Mouse (Mus musculus) lung, postnatal 14 days (tissue): ENCODE results near the gene Tor1b.
"Not testable (repeated sequence)": the region's sequence is repeated elsewhere in the genome, so short reads cannot be mapped to it uniquely, and the experiment has no call there.

Experiments used
- DNase-seq: peaks from one replicate; pipeline ENCODE4 v3.0.0; 2021

The Tor1b gene

GRCm38 (mm10) chr2:30933032-30933431 lies 19.7 kb upstream of the Tor1b start:
- no peak for DNase-seq

GRCm38 (mm10) chr2:30933917-30934450 lies 18.8 kb upstream of the Tor1b start:
- peak; percentile 85 for DNase-seq

GRCm38 (mm10) chr2:30936808-30937207 lies 16.0 kb upstream of the Tor1b start:
- DNase-seq = no peak

- no peak for DNase-seq
These were observed 15.0 kb upstream of the Tor1b start for GRCm38 (mm10) chr2:30937731-30938130.

GRCm38 (mm10) chr2:30938574-30938991 lies 14.2 kb upstream of the Tor1b start:
- no peak for DNase-seq

- DNase-seq = no peak
These were observed 11.2 kb upstream of the Tor1b start for GRCm38 (mm10) chr2:30941586-30941985.

GRCm38 (mm10) chr2:30942116-30942515 lies 10.6 kb upstream of the Tor1b start:
- DNase-seq = not testable (repeated sequence)

- peak; percentile 67 for DNase-seq
These were observed 10.2 kb upstream of the Tor1b start for GRCm38 (mm10) chr2:30942603-30943011.

GRCm38 (mm10) chr2:30952457-30952823 lies 319 bp upstream of the Tor1b start:
- DNase-seq = no peak

- DNase-seq = no peak
These were observed 2.0 kb downstream of the Tor1b start for GRCm38 (mm10) chr2:30954797-30955196.

GRCm38 (mm10) chr2:30957511-30957910 lies 4.8 kb downstream of the Tor1b start:
- no peak for DNase-seq

GRCm38 (mm10) chr2:30958726-30959125 lies 6.0 kb downstream of the Tor1b start:
- DNase-seq = no peak

- DNase-seq = no peak
These were observed 7.1 kb downstream of the Tor1b start for GRCm38 (mm10) chr2:30959856-30960255.

- DNase-seq = no peak
These were observed 10.0 kb downstream of the Tor1b start for GRCm38 (mm10) chr2:30962570-30963254.

GRCm38 (mm10) chr2:30965627-30966026 lies 12.9 kb downstream of the Tor1b start:
- DNase-seq = no peak

- DNase-seq = no peak
These were observed 14.1 kb downstream of the Tor1b start for GRCm38 (mm10) chr2:30966826-30967225.

GRCm38 (mm10) chr2:30967352-30968327 lies 14.9 kb downstream of the Tor1b start, which contains the start of gene Tor1a:
Gene Tor1a, minus strand, starts transcription at chr2:30967933.
- peak; percentile 89 for DNase-seq

- DNase-seq = peak; percentile 99
These were observed 29.2 kb downstream of the Tor1b start, which contains the start of the genes BC005624 and Usp20 for GRCm38 (mm10) chr2:30981790-30982513. Gene BC005624, minus strand, starts transcription at chr2:30982201. Gene Usp20, plus strand, starts transcription at chr2:30982279.

GRCm38 (mm10) chr2:30983024-30983423 lies 30.3 kb downstream of the Tor1b start:
- no peak for DNase-seq

- DNase-seq = peak; percentile 67
These were observed 32.6 kb downstream of the Tor1b start for GRCm38 (mm10) chr2:30985111-30986020.

GRCm38 (mm10) chr2:30990221-30990620 lies 37.5 kb downstream of the Tor1b start:
- DNase-seq = no peak

GRCm38 (mm10) chr2:30994853-30995252 lies 42.1 kb downstream of the Tor1b start:
- DNase-seq = no peak
